Mouse (Mus musculus): ENCODE measurements around the gene Dscaml1.

- TF ChIP-seq CTCF (IDR thresholded peaks at IDR 0.05; ENCODE audit: control insufficient read depth, insufficient read depth, low read length) = no peak
- TF ChIP-seq POLR2A (IDR thresholded peaks at IDR 0.05; ENCODE audit: borderline replicate concordance, control insufficient read depth, low read depth, low read length) = no peak
These were observed 237.2 kb downstream of the Dscaml1 start for GRCm38 (mm10) chr9:45663386-45664315.
